Mouse (Mus musculus) right cerebral cortex, postnatal 25 days (tissue): ENCODE measurements around the gene Asap2.
A peak's percentile ranks its signal among the peaks of the same experiment; 100 is the strongest.
"Not testable (repeated sequence)": the region's sequence is repeated elsewhere in the genome, so short reads cannot be mapped to it uniquely, and the experiment has no call there.

ENCODE experiments used
- DNase-seq: peaks from one replicate; pipeline ENCODE4 v3.0.0; 2022

The Asap2 gene

DNA sequence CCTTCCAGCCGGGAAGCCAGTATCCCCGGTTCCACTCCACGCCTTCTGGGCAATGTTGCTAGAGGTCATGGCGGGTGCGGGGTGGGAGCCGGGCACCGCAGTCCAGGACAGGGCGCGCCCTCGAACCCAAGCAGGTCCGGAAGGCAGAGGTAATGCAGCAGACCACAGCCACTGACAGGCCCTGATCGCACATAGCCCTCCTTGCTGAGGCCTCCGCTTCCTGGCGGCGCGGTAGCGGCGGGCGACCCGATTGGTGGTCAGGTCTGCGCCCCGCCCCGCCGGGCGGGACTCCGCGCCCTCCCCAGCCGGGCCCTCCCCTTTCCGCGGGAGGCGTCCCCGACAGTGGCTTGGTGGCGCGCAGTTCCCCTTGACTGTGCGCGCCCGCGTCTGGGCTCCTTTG lies at the start of gene Asap2:
Asap2 (plus strand) TSS at position 328 of the 400 bp plus-strand sequence.
- DNase-seq, result peak; percentile 66

DNA sequence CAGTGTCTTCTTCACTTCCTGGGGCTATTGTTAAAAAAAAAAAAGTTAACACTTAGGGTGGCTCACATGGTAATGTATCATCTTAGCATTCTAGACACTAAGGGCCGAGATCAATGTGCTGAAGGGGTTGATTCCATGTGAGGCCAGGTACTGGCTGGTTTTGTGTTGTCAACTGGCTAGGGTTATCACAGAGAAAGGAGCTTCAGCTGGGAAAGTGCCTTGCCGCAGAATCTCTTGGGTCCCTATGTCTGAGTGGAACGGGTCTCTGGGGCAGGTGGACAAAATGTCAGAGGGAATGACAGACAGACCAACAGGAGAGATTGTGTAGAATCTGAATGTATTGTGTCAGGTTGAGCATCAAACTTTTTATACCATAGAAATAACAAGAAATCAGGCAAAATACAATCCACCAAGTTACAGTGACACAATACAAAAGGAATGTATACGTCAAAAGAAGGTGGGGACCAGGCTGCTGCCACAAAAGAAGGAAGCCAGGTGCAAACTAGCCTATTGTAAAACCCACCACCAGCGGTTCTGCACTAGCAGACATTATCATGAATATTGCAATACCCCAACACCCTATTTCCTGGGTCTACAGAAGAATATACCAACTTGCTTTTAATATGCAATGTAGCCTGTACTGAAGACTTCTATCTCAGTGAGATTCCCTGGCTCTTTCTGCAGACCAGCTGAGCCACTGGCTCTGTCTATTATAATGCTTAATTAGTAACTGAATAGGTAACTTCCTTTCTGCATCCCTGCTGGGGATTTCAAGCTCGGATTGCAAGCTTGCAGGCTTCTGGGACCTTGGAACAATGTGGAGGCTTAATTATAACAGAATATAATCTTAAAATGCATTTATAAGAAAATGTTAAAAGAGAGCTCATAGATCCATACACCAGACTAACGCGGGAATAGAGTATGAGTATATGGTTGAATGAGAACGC lies 42.9 kb upstream of the Asap2 start:
- not testable (repeated sequence) for DNase-seq

DNA sequence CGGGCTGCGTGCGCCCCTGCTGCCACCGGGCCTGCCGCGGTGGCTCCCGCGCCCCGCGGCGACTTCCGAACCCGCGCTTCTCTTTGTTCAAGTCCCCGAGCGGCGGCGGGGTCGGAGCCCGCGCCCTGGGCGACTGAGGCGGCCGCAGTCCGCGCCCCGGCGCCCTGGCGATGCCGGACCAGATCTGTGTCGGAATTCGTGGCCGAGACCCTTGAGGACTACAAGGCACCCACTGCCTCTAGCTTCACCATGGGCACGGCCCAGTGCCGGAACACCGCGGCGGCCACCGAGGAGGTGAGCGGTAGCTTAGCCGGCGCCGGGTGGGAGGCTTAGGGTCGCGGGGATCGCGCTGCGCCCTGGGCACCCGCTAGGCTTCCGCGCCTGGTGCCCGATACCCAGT lies 320 bp downstream of the Asap2 start:
- DNase-seq, result peak; percentile 7

DNA sequence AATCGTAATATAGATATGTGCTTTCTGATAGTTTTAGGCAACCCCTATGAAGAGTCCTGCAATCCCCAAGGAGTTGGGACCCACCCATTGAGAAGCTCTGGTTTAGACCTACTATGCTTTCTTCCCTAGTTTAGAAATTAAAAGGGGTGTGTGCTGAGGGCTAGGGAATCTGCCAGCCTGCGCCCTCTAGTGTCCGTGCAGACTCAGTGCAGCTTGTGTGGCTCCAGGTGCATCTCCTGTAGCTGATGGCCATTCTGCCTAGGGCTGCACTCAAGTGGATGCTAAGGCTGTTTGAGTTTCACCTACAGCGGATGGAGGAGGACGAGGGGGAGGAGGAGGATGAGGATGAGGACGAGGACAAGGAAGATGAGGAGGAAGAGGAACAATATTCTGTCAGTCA lies 40.6 kb downstream of the Asap2 start:
- not testable (repeated sequence) for DNase-seq

DNA sequence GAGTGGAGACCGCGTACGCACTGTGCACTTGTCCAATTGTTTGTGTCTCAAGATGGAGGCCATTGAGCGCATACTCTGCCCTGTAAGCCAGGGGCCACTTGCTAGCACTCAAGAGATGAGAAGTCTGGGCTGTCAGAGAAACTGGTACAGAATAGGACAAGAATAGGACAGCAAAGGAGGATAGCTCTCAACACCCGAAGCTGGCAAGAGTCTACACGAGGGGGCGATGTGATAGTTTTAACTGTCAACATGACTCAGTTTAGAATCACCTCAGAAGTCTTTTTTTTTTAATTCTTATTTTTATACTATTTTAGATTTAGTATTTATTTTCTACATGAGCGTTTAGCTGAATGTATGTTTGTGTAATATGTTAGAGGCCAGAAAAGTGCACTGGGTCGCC lies 56.5 kb downstream of the Asap2 start:
- not testable (repeated sequence) for DNase-seq

DNA sequence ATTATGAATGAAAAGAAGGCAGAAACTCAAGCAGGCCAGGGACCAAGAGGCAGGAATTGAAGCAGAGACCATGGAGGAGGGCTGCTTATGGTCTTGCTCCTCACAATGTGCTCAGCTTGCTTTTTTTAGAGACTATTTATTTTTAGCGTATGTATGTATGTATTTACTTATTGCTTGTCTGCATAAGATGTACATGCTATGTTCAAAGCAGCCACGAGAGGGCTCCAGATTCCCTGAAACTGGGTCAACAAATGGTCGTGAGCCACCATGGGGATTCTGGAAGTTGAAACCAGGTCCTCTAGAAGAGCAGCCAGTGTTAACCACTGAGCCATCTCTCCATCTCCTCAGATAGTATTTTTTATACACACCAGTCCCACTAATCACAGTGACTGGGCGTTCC lies 85.5 kb downstream of the Asap2 start:
- DNase-seq, result peak; percentile 66

DNA sequence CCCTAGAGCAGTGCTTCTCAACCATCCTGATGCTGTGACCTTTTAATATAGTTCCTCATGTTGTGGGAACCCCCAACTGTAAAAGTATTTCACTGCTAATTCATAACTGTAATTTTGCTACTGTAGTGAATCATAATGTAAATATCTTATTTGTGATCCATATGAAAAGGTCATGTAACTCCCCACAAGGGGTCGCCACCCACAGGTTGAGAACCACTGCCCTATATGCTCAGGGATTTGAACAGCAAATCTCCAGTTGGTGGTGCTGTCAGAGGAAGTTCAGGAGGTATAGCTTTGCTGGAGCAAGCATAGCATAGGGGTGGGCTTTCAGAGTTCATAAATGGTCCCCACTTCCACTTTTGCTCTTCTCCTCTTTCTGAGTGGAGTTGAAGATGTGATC lies 99.9 kb downstream of the Asap2 start:
- not testable (repeated sequence) for DNase-seq

DNA sequence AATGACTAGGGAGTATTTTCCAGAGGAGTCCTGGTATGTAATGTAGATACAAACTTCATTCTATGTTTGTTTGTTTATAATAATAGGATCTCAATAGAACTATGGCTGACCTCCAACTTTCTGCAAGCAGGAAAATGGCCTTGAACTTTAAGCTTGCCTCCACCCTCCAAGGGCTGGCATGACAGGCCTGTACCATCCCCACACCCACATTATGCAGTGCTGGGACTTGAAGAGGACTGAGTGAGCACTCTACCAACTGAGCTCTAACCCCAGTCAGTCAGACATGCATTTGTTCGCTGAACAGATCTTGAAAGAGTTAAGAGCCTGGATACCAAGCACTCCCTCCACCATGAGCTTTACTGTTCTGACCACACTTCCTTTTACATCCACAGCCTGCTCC lies 102.2 kb downstream of the Asap2 start:
- DNase-seq, result not testable (repeated sequence)

DNA sequence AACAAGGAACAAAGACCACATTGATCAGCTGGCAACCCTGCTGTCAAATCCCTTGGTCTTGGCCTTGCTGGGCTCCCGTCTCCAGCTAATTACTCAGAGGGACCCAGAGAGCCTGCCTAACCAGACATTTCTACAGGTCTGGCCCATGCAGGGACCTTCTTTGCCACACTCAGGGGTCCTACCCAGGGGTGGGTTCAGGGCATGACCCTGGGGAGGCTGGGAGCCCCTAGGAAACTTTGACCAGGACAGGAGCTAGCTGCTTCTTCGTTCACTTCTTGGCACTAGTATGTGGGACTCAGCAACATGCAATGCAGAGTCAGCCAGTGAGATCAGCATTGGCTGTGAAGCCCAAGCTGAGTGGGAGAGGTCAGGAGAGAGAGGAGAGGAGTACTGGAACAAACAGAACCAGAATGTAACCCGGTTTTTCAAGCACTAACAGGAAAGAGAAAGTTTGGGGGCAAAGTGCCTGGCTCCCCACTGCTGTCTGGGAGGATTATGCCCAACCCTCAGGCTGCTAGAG lies 107.6 kb downstream of the Asap2 start:
- not testable (repeated sequence) for DNase-seq

DNA sequence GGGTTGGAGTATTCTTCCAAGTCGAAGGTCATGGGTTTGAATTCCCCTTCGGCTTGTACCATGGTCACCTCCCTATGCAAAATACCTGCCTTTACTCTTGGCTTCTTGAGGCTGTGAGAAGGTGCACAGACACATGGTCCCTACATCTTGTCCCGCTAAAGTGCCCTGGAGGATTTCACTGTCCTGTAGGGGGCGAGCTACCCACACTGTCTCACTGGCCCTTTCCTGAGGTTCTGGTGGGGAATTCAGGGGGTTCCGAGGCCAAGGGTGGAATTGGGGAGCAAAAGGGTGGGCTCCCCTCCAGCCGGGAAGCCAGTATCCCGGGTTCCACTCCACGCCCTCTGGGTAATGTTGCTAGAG lies 120.8 kb downstream of the Asap2 start:
- DNase-seq, result not testable (repeated sequence)

DNA sequence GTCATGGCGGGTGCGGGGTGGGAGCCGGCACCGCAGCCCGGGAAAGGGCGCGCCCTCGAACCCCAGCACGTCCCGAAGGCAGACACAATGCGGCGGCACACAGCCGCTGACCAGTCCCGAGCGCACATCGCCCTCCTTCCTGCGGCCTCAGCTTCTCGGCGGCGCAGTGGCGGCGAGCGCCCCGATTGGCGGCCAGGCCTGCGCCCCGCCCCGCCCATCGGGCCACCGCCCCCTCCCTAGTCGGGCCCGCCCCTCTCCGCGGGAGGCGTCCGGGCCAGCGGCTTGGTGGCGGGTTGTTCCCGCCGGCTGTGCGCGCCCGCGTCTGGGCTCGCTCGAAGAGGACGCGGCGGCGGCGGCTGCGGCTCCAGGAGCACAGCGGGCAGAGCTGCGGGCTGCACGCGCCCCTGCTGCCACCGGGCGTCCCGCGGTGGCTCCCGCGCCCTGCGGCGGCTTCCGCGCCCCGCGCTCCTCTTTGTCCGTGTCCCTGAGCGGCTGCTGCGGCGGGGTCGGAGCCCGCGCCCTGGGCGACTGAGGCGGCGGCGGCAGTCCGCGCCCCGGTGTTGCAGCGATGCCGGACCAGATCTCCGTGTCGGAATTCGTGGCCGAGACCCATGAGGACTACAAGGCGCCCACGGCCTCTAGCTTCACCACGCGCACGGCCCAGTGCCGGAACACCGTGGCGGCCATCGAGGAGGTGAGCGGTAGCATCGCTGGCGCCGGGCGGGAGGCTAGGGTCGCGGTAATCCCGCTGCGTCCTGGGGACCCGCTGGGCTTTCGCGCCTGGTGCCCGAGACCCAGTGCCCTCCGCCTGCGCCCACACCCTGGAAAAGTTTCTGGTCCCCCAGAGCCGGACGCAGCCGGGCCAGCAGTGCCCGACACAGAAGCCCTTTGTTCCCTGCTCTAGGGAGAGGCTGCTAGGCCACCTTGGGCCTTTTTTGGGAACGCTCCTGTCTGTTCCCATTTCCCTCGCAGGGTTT lies 121.5 kb downstream of the Asap2 start:
- peak; percentile 84 for DNase-seq

DNA sequence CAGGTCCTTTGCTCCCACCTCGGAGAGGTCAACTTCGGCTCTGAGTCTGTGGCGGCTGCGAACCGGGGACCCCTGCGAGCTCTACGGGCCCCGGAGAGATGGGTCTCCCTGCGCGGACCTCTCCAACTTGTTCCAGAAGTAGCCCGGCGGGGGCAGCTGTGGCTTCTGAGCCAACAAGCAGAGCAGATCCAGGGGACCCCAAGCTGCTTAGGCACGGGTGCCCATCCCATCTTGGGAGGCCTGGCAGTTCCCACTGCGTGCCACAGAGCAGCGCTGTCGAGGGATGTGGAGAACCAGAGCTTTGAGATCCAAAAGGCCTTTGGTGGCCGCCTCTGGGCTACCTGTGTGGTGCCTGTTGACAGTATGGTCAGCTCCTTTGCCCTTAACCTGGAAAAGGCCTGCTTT lies 122.2 kb downstream of the Asap2 start:
- peak; percentile 79 for DNase-seq

DNA sequence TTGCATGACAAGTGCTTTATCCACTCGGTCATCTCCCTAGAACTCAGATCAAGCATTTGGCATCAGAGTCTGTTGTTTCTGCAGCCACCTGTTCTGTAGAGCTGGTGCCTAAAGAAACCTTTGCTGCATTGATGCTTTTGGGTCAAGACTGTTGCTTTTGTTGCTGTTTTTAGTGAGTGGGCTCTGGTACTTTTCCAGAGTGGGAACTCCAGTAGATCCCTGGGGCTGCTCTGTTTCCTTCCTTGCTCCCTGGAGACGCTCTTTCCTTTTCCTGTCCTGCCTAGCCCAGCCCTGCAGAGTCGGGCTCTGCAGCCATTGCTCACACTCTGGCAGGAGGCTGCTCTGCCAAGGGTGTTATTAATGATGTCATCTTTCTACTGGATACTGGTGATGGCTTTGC lies 129.2 kb downstream of the Asap2 start:
- DNase-seq, result no peak

DNA sequence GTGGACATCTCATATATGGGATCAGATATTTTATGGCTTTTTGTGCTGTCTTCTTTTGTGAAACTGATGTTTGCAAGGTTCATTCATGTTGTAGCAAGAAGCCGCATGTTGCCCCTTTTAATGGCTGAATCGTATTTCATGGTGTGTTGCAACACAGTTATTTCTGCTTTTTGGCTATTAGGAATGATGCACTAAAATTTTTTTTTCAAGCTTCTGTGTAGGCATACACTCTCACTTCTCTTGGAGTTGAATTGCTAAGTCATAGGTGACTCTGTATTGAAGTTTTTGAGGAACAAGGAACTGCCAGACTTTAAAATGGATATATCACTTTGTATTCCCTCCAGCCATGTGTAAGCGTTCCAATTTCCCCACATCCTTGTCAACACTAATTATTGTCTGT lies 132.6 kb downstream of the Asap2 start:
- DNase-seq, result no peak

DNA sequence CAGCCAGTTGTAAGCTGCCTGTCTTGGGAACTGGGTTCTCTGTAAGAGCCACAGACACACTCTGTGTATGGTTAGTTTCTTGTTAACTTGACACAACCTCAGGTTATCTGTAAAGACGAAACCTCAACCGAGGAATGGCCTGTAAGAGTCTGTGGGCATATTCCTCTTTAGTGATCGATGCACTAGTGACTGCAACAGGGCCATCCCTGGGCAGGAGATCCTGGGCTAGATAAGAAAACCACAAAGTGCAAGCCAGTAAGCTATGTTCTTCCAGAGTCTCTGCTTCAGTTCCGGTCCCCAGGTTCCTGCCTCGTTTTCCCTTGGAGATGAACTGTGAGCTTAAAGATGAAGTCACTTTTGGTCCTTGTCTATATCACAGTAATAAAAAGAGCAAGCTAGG lies 133.4 kb downstream of the Asap2 start:
- DNase-seq, result no peak

DNA sequence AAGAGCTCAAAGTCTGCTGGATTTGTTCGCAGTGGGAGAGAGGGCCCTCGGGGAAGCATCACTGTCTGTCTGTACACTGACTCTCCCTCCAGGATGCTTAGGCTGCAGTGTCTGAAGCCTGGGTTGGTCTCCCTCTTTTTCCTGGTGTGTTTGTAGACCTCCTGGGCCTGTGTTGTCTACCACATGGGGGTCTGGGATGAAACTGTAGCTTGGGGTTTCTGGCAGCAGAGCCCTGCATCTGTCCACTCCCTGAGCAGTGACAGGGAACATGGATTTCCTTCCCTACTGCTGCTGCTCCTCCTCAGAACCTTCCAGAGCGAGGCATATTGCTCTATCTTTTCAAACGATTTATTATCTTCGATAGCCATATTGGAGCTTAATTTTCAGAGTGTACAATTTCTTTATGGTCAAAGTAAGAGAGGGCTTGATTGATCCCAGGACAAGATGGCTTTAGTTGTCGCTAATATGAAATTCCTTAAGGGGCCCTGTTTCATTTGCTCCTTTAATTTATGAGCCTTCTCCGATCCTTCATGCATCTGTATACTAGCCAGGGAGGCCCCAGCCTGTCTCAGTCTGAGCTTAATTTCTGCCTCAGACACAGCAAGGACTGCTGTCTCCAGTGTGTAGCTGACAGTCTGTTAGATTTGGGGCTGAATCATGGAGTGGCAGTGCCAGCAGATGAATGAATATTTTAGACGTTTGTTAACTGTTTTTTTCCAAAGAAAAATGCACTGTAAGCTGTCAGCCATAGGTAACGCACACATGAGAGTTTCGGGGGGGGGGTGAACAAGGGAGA lies 135.6 kb downstream of the Asap2 start:
- DNase-seq, result no peak

DNA sequence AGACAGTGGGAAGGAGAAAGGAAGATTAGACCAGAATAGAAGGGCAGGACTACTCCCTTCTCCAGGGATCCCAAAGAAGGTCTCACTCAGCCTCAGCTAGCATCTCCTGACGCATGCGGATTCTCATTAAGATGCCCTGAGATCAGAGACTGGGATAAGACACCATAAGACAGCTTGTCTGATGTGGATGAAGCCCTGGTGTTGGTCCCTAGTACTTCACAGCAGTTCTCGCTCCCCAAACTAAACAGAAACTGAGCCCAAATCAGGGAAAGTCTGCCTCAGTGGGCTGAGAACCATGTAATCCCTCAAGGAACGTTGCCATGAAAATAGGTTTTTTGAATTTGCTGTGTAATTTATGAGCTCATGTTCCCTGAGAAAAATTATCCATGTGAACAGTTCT lies 136.3 kb downstream of the Asap2 start:
- DNase-seq, result no peak

DNA sequence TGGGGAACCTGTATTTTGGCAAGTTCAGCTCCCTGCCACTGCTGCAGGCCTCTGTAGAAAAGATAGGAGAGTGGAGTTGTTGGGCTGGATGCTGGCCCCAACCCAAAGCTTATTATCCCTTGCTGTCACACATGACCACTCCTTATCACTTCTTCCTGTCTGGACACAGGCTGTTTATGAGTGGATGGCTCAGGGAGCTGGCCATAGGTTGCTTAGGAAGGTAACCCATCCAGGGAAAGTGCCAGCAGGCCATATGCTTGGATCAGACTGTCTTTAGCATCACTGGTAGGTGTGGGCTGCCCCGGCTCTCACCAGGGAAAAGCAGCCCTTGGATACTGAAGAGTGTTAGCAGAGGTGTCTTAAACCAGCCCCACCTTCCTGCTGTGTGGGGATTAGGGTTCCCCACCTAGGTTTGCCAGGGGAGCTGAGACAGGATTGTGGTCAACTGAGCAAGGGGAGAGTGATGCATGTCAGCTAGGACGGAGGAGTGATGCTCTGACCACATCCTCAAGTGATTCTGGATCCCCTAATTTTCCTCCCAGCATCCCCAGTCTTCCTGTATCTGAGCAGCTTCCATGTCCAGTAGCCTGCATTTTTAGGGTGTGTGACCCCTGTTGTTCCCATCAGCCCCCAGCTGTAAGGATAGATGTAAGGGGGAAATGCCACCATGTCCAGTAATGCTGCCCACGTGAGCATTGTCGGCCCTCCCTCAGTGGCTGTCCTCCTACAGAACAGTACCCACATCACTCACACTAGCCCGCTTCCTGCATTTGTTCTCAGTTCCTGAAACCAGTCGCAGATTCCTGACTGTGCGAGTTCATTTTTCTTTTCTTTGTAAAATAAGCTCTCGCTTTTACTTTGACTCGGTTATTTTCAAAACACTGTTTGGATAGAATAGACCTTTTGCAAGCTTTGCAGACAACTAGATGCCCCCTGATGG lies 138.9 kb downstream of the Asap2 start:
- DNase-seq, result no peak

DNA sequence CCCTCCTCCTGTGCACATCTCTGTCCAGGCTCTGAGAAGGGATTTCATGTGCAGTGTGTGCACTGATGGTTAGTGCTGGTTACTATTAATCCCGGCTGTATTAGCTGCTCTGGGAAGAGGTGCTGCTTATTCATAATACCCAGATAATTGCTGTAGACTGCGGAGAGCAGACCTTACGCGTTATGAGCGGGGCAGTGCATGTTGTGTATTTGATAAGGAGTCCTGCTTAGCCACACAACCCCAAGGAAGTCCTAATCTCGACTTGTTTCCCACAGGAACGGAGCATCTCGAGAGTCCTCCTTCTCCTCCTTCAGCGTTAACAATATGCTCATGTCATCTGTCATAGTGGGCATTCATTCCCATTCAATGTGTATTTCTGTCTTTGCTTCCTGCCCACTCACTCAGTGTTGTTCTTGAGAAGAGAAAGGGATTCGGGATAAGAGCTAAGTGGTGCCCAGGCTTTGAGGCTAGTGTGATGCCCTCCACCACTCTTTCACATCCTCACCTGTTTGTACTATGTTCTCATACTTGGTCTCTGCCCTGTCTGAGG lies 140.1 kb downstream of the Asap2 start:
- DNase-seq, result no peak

DNA sequence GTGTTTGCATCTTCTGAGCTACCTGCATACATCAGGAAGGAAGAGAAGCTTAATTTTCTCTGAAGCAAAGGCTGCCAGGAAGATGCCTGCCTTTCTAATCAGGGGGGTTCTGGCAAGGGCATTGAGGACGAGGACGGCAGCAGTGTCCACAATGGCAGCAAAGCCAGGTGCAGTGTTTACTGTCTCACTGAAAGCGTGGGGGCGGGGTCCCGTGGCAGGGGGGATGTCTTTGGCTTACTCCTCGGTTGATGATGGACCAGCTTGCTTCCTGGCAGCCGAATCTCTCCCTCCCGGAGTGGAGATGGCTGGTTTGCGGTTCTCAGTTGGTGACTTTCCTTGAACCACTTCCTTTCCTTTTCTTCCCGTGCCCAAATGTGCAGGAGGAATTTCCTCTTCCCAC lies 142.3 kb downstream of the Asap2 start:
- no peak for DNase-seq

DNA sequence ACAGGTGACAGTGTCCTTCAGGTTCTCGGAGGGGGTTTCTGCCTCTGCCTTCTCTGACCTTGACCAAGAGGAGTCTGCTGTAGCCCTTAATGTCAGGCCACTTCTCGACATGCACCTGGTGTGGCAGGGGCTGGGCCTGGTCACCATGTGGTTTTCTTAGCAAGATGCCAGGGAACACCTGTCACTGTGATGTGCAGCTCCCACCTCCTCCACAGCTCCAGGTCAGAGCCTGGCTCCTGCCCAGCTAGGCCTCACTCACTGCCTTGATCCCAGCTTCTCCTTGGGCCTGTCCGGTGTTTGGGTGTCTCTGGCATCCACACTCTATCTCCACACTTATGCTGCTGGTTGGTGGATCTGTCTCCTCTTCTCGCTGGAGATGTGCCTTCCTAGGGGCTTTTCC lies 142.8 kb downstream of the Asap2 start:
- DNase-seq, result no peak
